Mouse (Mus musculus): Measurements from ENCODE around the gene Rnf187. TPM values are rescaled to one million over a fixed set of nuclear protein-coding genes. Genes with fewer than 3 reads are reported as not detected.
A peak's percentile ranks its signal among the peaks of the same experiment; 100 is the strongest.

Rnf187 gene
- polyA plus RNA-seq, 1 experiment from 2014 or later: 293 TPM

DNA sequence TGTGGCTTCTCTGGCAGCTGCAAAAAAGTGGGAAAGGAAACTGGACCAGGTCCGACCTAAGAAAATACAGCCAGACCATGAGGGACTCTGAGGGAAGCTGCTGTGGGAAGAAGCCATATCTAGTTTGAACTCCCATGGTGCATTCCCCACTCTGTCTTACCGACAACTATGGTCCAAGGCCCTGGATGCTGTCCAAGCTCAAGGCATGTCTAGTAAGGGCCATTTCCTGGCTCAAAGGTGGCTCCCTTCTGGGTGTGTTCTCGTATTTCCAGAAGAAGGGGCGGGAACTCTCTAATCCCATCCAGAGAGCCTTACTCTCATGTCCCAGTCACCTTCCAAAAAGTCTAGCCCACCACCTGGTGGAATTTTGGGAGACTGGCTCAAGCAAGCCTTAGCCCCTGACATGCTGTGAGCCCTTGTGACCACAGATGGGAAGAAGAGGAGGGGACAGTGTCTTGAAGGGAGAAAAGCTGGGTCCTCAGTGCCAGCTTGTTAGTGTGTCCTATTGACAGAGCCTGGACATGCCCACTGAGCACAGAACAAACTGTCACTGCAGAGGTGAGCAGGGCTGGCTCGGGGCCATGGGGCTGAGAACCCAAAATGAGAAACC, 41.8 kb upstream of the Rnf187 start:
- ATAC-seq (ENCODE audit: insufficient read depth) (no peak), DNase-seq (no peak)
- peaks cover 40% of the 10 kb centered on the region for H3K36me3 ChIP-seq (ENCODE audit: insufficient read depth)
- H3K4me3 ChIP-seq (ENCODE audit: low read depth, low read length): no peak overlapping the region
- H3K4me1 ChIP-seq (ENCODE audit: insufficient read depth): 0 out of 2 replicates have a peak, but pooled peaks cover 5% of the 10 kb centered on the region
- no peaks in the 10 kb centered on the region for H3K27me3 ChIP-seq (ENCODE audit: insufficient read depth, low read length)
- H3K4me2 ChIP-seq: peak overlapping the region; percentile 98
- 47% methylated on average over 5 of the region's 5 CpGs for WGBS
- H3K9me3 ChIP-seq (ENCODE audit: low read depth, low read length): no peaks in the 10 kb centered on the region
- TF ChIP-seq CTCF (IDR thresholded peaks at IDR 0.05; ENCODE audit: low read depth): no peak
- H3K27ac ChIP-seq (ENCODE audit: low read depth): peak overlapping the region; percentile 6; the same call in 1 of the 2 replicates
- H3K9ac ChIP-seq: peak overlapping the region; percentile 87; the same call in 1 of the 2 replicates

DNA sequence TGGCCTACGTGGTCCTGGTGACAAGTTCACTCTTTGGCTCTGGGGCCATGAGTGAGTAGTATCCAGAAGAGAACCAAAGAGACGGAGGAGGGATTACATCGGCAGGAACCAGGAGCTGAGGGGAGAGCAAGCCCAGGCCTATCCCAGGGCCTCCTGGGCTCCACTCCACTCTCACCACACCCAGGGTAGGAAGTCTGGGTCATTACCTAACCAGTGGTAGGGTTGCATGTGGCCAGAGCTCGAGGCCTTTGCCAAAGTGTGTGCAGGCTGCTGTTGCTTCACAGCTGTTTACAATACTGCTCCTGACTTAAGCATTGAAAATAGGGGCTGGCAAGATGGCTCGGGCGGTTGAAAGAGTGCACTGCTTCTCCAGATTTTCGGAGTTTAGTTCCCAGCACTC, 40.9 kb upstream of the Rnf187 start:
- no peak for TF ChIP-seq CTCF (IDR thresholded peaks at IDR 0.05; ENCODE audit: low read depth)
- ATAC-seq (ENCODE audit: insufficient read depth): no peak
- peaks cover 32% of the 10 kb centered on the region for H3K36me3 ChIP-seq (ENCODE audit: insufficient read depth)
- no peak for DNase-seq
- peak overlapping the region; percentile 94 for H3K4me3 ChIP-seq (ENCODE audit: low read depth, low read length)
- no peak overlapping the region for H3K27ac ChIP-seq (ENCODE audit: low read depth)
- no peaks in the 10 kb centered on the region for H3K9me3 ChIP-seq (ENCODE audit: low read depth, low read length)
- 0 out of 2 replicates have a peak, but pooled peaks cover 5% of the 10 kb centered on the region for H3K4me1 ChIP-seq (ENCODE audit: insufficient read depth)
- peak overlapping the region; percentile 87 for H3K9ac ChIP-seq
- H3K4me2 ChIP-seq: peak overlapping the region; percentile 98
- no peaks in the 10 kb centered on the region for H3K27me3 ChIP-seq (ENCODE audit: insufficient read depth, low read length)
- WGBS: 72% methylated on average over 7 of the region's 7 CpGs

DNA sequence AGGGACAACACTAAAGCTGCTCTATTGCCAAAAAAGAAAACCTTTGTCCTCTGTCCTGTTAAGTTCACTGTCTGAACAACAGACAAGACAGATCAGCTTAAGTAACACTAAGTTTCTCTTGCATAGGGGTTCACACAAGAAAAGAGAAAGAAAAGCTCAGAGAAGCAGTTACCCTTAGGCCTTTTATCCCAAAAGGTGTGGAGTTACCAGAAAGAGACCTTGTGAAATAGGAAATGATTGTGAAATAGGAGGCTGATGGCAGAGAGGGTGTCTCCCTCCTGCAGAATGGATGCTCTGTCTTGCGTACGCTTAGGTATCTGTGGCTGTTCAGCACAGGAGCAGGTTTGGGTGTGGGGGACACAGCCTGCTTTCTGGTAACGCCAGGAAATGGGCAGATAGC, 40.5 kb upstream of the Rnf187 start:
- peak overlapping the region; percentile 87 for H3K9ac ChIP-seq
- DNase-seq: no peak
- H3K9me3 ChIP-seq (ENCODE audit: low read depth, low read length): no peaks in the 10 kb centered on the region

GRCm38 (mm10) chr11:58978706-58979030, 40.0 kb upstream of the Rnf187 start:
- Histone ChIP-seq H3K4me2 (peak overlapping the region; percentile 98), H3K9me3 (ENCODE audit: low read depth, low read length) (no peaks in the 10 kb centered on the region), H3K9ac (peak overlapping the region; percentile 87), H3K4me3 (ENCODE audit: low read depth, low read length) (peak overlapping the region; percentile 94), H3K36me3 (ENCODE audit: insufficient read depth) (peaks cover 22% of the 10 kb centered on the region), H3K4me1 (ENCODE audit: insufficient read depth) (0 out of 2 replicates have a peak, but pooled peaks cover 5% of the 10 kb centered on the region), H3K27me3 (ENCODE audit: insufficient read depth, low read length) (no peaks in the 10 kb centered on the region), H3K27ac (ENCODE audit: low read depth) (no peak overlapping the region)
- ATAC-seq (ENCODE audit: insufficient read depth) (peak; percentile 14; the same call in 1 of the 2 replicates), DNase-seq (no peak)
- no peak for TF ChIP-seq CTCF (IDR thresholded peaks at IDR 0.05; ENCODE audit: low read depth)
- 3% methylated on average over 5 of the region's 5 CpGs for WGBS

More for the DNA sequence above, 40.5 kb upstream of the Rnf187 start:
- peaks cover 27% of the 10 kb centered on the region for H3K36me3 ChIP-seq (ENCODE audit: insufficient read depth)
- H3K27me3 ChIP-seq (ENCODE audit: insufficient read depth, low read length): no peaks in the 10 kb centered on the region
- no peak overlapping the region for H3K27ac ChIP-seq (ENCODE audit: low read depth)
- H3K4me1 ChIP-seq (ENCODE audit: insufficient read depth): 0 out of 2 replicates have a peak, but pooled peaks cover 5% of the 10 kb centered on the region
- no peak for ATAC-seq (ENCODE audit: insufficient read depth)
- TF ChIP-seq CTCF (IDR thresholded peaks at IDR 0.05; ENCODE audit: low read depth): no peak
- WGBS: 78% methylated on average over 3 of the region's 3 CpGs
- H3K4me3 ChIP-seq (ENCODE audit: low read depth, low read length): peak overlapping the region; percentile 94
- H3K4me2 ChIP-seq: peak overlapping the region; percentile 98

DNA sequence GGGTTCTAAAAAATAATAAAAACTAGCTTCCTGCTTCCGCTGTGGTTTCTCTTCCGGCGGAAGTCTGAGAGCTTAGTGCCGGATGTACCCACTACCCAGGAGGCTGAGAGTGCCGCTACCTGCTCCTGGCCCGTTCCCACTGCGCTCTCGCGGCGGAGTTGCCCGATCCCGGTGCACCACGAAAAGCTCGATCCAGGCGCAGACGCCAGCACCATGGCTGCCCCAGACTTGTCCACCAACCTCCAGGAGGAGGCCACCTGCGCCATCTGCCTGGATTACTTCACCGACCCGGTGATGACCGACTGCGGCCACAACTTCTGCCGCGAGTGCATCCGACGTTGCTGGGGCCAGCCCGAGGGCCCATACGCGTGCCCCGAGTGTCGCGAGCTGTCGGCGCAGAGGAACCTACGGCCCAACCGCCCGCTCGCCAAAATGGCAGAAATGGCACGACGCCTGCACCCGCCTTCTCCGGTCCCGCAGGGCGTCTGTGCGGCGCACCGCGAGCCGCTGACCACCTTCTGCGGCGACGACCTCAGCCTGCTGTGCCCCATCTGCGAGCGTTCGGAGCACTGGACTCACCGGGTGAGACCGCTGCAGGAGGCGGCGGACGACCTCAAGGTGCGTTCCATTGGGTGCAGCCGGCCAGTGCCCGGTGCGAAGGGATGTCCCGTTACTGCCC, 39.5 kb upstream of the Rnf187 start, which contains the start of gene Trim11:
TSS of gene Trim11 (plus strand) at position 67 of the 679 bp plus-strand sequence.
- no peak for TF ChIP-seq CTCF (IDR thresholded peaks at IDR 0.05; ENCODE audit: low read depth)
- Histone ChIP-seq H3K9ac (peak within 1 kb of the TSS; percentile 87), H3K27me3 (ENCODE audit: insufficient read depth, low read length) (no peaks in the 10 kb centered on the region), H3K4me3 (ENCODE audit: low read depth, low read length) (peak within 1 kb of the TSS; percentile 94), H3K36me3 (ENCODE audit: insufficient read depth) (peaks cover 21% of the 10 kb centered on the region), H3K27ac (ENCODE audit: low read depth) (peak within 1 kb of the TSS; percentile 72), H3K4me2 (peak within 1 kb of the TSS; percentile 98), H3K4me1 (ENCODE audit: insufficient read depth) (0 out of 2 replicates have a peak, but pooled peaks cover 5% of the 10 kb centered on the region), H3K9me3 (ENCODE audit: low read depth, low read length) (no peaks in the 10 kb centered on the region)
- DNase-seq: peak; percentile 86
- under 1% methylated on average over 64 of the region's 64 CpGs for WGBS
- peak; percentile 65 for ATAC-seq (ENCODE audit: insufficient read depth)

DNA sequence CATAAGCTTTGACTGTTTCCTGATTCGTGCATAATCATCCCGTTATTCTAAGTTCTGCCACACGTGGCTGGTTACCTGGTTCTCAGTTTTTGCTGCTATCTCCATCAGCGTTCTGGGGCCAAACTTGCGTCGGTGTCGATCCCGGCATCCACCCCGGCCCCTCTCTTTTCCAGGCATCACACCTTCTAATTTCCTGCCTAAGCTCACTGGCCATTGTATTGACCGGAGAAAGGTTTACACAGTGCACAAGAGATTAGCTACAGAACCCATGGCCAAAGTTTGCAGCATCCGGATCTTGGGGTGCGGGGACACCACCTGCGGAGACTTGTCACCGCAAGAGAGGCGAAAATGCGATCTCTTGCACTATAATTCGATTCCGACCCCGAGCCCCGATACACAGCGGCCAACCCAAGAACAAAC, 38.9 kb upstream of the Rnf187 start:
- under 1% methylated on average over 21 of the region's 21 CpGs for WGBS

GRCm38 (mm10) chr11:58977150-58977549, 38.4 kb upstream of the Rnf187 start:
- H3K4me3 ChIP-seq (ENCODE audit: low read depth, low read length): peak overlapping the region; percentile 94
- ATAC-seq (ENCODE audit: insufficient read depth) (0 out of 2 replicates have a peak, but pooled peaks have one; percentile 4), DNase-seq (peak; percentile 47)
- H3K9me3 ChIP-seq (ENCODE audit: low read depth, low read length): no peaks in the 10 kb centered on the region
- H3K4me2 ChIP-seq: peak overlapping the region; percentile 98
- WGBS: under 1% methylated on average over 29 of the region's 29 CpGs
- H3K9ac ChIP-seq: peak overlapping the region; percentile 87
- peak overlapping the region; percentile 72 for H3K27ac ChIP-seq (ENCODE audit: low read depth)
- 0 out of 2 replicates have a peak, but pooled peaks cover 5% of the 10 kb centered on the region for H3K4me1 ChIP-seq (ENCODE audit: insufficient read depth)
- H3K36me3 ChIP-seq (ENCODE audit: insufficient read depth): peaks cover 15% of the 10 kb centered on the region
- no peak for TF ChIP-seq CTCF (IDR thresholded peaks at IDR 0.05; ENCODE audit: low read depth)
- no peaks in the 10 kb centered on the region for H3K27me3 ChIP-seq (ENCODE audit: insufficient read depth, low read length)

More for the DNA sequence above, 38.9 kb upstream of the Rnf187 start:
- Histone ChIP-seq H3K36me3 (ENCODE audit: insufficient read depth) (peaks cover 16% of the 10 kb centered on the region), H3K27me3 (ENCODE audit: insufficient read depth, low read length) (no peaks in the 10 kb centered on the region), H3K27ac (ENCODE audit: low read depth) (peak overlapping the region; percentile 72), H3K9ac (peak overlapping the region; percentile 87), H3K9me3 (ENCODE audit: low read depth, low read length) (no peaks in the 10 kb centered on the region), H3K4me3 (ENCODE audit: low read depth, low read length) (peak overlapping the region; percentile 94), H3K4me2 (peak overlapping the region; percentile 98), H3K4me1 (ENCODE audit: insufficient read depth) (0 out of 2 replicates have a peak, but pooled peaks cover 5% of the 10 kb centered on the region)
- DNase-seq: no peak
- ATAC-seq (ENCODE audit: insufficient read depth): peak; percentile 23; the same call in 1 of the 2 replicates
- TF ChIP-seq CTCF (IDR thresholded peaks at IDR 0.05; ENCODE audit: low read depth): no peak

All from lung, embryonic 14.5 days (tissue).